Mouse (Mus musculus) gastrocnemius, postnatal 10 days (tissue): ENCODE measurements around the gene BC107364. TPM values are rescaled to one million over a fixed set of nuclear protein-coding genes. Genes with fewer than 3 reads are reported as not detected.
"Not testable (repeated sequence)": the region's sequence is repeated elsewhere in the genome, so short reads cannot be mapped to it uniquely, and the experiment has no call there.

Experiments used
- DNase-seq: peaks from one replicate; pipeline ENCODE4 v3.0.0; 2021; ENCODE audit warnings: mixed read lengths
- total RNA-seq, 2 experiments: library from RNA; stranded (reverse); gene quantifications; 2 replicates each; pipeline ENCODE4 v1.2.3; 2021

The BC107364 gene
- total RNA-seq, 2 experiments from 2014 or later = not detected

DNA sequence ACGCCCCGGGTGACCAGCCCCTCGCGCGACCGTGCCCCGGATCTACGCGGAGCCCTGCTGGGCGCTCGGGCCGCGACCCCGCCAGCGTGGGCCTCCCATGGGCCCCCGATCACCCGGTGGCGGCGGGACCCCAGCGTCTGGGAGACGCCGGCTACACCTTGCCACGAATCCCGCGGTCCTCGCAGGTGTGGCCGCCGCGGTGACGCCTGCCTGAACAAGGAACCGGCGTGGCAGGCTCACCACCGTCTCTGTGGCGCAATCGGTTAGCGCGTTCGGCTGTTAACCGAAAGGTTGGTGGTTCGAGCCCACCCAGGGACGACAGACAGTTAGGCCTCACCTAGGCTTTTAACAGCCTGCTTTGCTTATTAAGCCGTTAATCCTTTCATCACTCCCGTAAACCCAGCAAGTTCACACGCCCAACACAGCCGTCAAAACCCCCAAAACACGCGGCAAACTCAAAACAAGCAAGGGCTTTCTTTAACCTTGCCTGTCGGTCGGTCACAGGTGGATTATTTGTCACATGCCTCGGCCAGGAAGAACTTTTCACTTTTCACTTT is 847 bp downstream of the BC107364 start:
- DNase-seq = not testable (repeated sequence)

DNA sequence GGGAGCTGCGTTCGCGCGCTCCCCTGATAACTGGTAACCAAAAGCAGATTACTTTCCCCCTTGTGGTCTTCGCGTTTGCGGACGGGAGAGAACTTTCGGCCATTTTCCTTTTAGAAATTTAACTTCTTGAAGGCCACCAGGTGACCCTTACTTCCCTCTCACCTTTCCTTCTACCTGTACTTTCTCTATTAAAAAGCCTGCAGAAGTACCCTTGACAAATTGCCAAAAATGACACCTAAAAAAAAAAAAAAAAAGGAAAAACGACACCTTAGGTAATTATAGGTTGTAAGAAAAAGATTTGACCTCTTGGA is 1.6 kb downstream of the BC107364 start:
- not testable (repeated sequence) for DNase-seq

DNA sequence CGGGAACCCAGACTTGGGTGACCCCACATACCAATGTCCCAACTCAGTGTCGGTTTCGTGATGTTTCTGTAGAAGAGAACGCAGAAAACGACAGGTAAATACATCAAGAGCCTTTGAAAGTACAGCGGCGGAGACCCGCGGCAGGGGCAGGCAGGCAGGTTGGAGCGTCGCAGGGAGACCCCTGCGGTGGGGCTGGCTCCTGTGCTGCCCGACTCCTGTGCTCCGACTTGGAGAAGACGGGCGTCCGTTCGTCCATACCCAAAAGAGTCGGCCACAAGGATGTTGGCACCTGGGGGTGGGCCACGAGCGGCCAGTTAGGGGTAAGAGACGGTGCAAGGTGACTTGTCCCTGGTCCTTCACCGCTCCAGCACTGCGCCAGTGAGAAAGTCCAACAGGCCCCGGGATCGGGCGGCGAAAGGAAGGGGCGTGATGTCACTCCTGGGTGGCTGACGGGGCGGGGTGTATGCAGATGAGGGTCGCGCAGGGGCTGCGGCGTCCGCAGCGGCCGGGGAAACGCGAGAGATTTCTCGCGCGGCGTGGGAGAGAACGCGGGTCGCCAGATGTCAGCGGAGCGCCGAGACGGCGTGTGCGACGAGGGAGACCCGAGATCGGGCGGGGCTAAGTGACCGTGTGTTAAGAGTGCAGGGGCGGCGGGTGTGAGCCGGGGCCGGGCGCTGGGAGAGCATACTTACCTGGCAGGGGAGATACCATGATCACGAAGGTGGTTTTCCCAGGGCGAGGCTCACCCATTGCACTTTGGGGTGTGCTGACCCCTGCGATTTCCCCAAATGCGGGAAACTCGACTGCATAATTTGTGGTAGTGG is 2.1 kb downstream of the BC107364 start:
- not testable (repeated sequence) for DNase-seq

DNA sequence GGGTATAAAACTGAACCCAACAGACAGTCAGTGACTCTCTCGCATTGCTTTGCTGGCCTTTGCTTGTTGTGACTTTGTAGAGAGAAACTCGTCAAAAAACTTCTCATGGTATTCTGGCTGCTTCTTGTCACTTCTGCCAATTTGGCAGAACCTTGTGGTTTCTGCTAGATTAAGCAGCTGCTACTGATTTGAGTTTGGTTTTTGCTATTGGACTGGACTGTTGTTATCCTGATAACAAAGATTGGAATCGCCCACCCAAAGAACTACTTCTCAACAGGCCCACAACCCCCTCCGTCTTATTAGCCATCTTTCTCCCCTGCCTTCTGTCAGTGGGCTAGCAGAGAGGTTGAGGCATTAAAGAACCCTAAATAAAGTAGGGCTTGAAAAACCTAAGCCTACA is 6.7 kb downstream of the BC107364 start:
- no peak for DNase-seq

DNA sequence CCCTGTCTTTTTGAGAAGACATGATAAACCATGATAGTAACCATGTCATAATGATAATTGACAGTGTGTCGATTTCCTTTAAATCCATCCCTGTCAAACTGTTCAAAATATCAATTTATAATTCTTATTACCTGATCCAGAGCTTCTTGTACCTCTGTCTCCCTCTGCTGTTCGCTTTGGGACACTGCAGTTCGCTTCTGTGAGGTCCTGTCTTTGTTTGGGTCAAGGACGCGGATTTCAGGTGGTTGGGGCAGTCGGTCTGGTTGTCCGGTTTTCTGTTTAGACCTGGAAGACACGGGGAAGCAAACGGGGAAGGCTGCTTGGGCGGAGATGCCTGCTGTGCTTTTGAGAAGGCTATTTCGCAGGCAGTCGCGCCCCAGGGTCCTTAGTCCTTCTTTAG is 11.5 kb downstream of the BC107364 start:
- peak; percentile 52 for DNase-seq

DNA sequence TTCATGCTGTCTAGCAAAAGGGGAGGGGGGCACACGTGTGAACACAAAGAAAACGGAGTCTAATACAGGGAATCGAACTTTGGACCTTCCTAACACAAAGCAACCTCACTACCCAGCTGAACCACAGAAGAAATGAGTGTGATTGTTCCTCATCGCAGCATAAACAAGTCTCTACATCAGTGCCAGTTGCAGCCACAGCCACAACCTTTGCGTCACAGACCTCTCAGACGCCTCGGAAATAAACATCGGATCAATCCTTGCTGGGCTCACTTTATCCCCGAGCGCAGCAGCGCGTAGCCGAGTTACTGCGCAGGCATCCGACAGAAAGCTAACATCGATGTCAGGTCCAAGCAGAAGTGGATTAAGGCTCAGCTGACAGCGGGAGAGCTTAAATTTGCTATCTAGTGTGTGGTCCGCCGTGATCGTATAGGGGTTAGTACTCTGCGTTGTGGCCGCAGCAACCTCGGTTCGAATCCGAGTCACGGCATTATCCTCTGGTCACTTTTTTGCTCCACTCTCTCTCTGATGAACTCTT is 16.5 kb downstream of the BC107364 start:
- no peak for DNase-seq

DNA sequence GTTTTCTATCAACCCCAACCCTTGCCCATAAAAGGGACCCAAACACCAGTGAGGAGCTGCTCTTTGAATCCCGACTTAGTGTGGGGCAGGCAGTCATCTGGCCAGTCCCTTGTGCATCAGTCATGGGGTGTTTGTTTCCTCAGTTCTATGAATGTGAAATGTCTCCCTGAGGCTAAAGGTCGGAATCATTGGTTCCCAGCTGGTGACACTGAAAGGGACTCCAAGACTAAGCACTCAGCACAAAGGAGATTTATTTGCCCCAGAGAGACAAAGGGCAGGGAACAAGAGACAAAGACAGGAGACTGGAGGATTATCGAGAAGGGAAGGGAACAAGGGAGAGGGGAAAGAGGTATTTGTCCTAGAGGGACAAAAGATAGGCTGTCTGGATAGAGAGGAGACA is 19.9 kb downstream of the BC107364 start:
- no peak for DNase-seq

DNA sequence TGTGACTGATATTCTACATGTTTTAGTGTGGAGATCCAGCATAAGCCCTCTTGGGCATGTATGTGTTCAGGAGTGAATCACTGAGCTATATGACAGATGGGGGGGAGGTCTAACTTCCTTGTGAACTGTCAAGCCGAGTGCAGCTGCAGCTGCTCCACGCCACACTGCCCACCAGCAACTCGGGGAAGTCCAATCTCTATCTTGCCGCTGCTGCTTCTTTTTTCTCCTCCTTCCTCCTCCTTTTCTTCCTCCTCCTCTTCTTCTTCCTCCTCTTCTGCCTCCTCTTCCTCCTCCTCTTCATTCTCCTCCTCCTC is 22.3 kb downstream of the BC107364 start:
- no peak for DNase-seq

DNA sequence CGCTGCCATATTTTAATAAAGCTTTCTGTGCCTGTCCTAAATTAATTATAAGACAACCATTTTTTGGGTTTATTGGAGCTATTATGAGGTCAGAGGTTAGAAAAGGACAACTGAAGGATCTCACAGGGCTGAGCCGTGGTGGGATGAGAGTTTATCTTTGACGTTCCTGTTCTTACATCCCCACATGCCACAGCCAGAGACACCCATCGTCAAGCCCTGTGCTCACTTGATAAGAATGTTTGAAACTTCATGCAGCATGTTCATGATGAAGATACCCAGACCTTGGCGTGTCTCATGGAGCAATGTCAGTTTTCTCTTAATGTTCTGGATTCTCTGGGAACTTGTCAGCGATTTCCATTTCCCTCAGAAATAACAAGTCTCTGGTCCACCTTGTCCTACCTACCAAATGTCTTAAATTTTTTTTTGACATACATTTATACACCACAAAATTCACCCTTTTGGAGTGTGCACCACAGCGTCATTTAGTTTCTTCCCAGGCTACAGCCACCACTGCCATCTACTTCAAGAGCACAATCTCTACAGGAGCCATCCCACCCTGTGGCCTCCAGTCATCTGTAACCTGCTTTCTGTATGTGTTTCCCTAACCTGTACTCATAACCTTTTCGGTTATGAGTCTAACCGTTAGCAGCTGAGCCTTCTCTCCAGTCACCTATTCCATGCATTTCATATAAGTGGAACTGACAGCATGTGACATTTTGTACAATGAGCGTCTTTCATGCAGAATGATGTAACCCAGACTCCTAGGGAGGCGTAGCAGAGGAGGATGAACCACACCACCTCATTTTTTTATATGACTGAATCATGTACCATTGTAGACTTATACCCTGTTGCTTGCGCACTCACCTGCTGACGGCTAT is 22.9 kb downstream of the BC107364 start:
- DNase-seq = no peak

DNA sequence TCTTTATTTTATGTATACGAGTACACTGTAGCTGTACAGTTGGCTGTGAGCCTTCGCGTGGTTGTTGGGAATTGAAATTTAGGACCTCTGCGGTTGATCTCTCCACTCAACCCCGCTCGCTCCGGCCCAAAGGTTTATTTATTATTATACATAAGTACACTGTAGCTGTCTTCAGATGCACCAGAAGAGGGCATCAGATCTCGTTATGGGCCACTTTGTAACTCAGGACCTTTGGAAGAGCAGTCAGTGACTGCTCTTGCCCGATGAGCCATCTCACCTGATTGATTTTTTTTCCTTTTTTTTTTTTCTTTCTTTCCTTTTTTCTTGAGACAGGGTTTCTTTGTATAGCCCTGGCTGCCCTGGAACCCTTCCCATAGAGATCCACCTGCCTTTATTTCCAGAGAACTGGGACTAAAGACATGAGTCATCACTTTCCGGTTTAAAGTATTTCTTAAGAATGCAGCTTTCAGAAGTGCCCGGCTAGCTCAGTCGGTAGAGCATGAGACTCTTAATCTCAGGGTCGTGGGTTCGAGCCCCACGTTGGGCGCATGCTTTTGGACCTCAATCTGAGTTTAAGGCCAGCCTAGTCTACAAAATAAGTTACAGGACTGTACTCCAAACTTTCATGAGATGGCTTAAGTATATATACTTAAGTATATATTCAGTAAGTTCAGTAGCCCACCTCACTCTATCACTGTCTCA is 24.2 kb downstream of the BC107364 start:
- no peak for DNase-seq

DNA sequence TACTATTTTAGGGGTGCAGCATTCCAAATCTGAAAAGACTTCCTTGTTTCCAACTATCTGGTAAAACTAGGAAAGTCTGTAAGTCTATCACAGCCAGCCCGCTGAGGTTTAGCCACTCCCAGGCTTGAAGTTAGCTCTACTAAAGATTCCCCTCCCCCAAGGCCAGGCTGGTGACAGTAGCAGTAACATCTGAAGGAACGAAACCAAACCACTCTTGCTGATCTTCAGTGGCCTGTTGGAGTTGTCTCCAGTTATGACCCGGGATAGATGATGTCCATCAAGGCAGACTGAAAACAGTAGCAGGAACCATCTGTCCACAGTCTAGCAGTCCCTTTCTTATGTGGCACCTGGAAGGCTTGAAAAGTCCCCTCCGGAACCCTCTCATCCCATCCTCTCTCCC is 24.8 kb downstream of the BC107364 start:
- DNase-seq = no peak

DNA sequence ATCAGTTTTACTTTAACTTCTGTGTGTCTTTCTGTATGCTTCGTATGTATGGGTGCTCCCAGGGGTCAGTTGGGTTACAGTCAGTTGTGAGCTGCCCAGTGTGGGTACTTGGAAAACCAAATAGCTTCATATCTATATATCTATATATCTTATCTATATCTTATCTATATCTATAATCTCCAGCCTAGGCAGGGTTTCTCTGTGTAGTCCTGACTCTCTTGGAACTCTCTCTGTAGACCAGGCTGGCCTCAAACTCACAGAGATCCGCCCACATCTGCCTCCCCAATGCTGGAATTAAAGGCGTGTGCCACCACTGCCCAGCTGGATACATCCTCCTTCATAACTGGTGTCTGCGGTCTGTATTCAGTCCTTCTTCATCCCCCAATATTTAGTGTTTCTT is 25.8 kb downstream of the BC107364 start:
- no peak for DNase-seq

DNA sequence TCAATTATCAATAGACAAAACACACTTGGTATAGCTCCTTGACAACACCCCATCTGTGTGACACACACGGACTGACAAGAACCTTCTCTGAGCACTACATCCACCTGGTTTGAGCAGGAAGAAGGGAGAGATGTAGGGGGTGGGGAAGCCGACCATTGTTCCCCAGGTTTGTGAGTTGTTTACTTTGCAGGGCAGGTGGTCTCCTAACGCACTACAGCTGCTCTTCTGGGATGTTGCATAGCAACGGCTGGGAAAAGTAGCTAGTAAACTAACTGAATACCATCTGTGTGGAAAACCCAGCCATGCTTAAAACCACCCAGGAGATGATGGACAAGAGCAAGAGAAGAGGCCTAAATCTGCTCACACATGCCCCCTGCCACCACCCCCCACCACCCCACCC is 27.7 kb downstream of the BC107364 start:
- not testable (repeated sequence) for DNase-seq

DNA sequence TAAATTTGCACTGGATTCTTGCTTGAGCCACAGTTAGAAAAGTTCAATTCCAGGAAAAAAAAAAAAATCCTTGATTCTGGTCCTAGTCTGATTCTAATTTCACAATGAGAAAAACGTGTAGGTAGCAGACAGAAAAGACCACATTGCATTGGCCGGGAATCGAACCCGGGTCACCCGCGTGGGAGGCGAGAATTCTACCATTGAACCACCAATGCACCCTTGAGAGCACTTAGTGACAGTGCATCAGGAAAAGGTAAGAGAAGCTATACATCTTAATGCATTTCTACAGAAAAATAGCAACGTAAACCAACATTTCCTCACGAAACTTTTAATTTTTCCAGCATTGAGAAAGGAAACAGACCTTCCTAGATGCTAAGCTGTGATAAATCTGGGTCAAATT is 28.2 kb downstream of the BC107364 start:
- DNase-seq = no peak

DNA sequence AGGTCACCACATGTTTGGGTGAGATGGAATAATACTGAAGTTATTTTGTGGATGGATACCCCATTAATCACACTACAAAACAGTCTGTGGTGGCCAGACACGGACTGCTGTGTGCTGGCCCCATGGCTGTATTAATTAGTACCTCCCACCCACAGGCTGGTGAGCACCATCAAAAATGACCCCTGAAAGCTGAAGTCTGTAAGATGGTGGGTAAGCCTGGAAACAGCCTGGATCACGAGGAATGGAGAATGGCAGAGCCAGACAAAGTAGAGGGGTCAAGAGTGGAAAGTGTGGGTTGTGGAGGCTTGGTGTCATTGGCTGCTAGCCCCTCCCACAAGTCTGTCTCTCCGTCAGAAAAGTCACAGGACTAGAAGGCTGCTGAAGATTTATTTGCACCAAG is 31.3 kb downstream of the BC107364 start:
- no peak for DNase-seq

DNA sequence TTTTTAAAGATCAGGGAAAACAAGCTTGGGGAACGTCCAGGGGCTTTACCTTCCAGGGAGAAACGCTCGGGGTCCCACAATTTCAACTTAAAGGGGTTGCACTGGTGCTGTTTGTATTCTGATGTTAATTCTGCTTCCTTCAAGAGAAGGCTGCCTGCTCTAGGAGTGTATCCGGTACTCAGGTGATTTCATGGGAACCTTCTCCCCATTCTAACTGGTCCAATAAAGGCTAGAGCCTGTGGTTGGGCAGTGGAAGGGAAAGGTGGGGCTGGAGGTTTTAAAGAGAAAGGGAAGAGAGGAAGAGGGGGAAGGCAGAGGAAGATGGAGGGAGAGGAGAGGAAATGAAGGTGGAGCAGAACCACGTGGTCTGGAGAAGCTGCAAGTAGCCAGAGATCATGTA is 33.2 kb downstream of the BC107364 start:
- not testable (repeated sequence) for DNase-seq

DNA sequence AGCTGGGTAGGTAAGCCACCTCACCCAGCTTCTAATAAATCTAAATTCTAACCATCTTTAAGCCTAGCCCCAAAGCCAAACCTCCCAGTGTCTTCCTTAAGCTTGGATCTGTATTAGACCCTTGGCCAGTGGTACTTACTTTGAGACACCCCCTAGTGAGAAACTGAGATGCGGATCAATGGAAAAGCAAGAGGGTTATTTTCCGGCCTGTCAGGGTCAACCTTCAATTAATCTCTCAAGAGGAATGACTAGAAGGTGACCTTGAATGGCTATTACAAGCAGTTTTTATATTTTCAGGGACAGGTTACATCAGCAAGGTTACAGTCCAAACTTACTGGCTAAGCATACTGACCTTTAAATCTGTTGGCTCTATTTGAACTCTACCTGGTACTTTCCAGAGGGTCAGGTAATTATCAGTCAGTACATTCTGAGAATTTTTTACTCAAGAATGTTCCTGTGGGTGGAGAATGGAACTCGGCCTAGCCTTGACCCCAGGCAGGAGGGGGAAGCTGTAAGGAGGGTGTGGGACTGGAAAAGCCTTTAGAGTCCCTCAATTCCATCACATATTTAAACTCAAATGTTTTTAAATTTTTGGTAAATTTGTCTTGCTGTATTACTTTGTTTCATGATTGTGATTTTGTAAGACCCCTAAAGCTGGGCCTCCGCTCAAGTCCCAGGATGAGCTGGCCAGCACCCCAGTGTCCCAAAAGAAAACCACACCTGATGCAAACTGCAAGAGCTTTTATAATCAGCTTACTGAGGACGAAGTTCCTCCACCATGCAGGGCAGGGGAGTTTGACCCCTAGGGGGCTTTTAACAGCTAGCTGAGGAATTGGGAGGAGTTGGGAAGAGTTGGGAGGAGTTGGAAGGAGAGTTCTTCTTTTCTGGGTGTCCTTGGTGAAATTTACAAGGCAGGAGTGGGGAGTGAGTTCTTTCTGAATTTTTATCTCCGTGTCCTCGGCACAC is 34.0 kb downstream of the BC107364 start:
- no peak for DNase-seq

DNA sequence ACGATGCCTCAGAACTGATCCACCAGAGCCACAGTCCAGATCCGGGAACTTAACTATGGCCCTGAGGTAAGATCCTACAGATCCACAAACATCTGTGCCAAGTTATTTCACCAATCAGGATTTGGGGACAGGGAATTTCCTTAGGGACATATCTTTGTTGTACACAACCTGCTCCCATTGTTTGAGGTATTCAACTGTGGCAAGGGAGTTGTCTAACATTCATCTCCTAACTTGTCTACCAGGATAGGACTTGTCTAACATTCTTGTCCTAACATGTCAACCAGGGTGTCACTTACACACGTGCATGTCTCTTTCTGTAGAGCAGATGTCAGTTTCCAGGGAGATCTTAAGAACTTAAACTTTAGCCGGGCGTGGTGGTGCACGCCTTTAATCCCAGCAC is 35.5 kb downstream of the BC107364 start:
- DNase-seq = no peak

DNA sequence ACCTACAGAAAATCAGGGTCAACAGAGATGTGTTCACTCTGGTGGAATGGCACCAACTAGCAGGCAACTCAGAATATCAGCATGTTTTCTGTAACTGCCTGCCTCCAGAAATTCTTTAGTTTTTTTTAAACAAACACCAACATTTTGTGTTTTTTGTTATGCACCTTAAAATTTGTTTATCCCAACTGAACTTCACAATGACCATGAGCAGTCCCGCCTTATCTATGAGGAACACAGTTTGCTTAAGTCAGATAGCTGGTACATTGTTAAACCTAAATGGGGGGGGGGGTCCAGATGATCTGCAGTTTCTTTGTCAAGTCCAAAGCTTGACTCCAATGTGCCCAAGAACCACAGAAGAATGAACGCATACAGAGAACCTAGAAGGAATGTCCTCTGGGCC is 36.0 kb downstream of the BC107364 start:
- DNase-seq = no peak

DNA sequence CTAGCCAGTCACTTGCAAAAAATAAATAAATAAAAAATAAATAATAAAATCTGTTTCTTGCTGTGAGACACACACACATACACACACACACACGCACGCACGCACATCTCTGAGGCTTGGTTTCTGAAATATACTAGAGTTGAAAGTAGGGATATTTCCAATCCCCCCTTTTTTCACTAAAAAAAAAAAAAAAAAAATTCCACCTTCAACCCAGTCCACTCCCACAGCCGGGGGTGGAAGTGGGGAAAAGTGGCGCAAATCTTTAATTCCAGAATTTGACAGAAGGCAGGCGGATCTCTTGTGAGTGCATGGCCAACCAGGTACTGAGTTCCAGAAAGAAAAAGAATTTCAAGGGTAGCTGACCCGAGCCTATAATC is 37.2 kb downstream of the BC107364 start:
- DNase-seq = no peak
